ENCODE assay signal across 17 mouse cellular contexts in the genomic region with DNA sequence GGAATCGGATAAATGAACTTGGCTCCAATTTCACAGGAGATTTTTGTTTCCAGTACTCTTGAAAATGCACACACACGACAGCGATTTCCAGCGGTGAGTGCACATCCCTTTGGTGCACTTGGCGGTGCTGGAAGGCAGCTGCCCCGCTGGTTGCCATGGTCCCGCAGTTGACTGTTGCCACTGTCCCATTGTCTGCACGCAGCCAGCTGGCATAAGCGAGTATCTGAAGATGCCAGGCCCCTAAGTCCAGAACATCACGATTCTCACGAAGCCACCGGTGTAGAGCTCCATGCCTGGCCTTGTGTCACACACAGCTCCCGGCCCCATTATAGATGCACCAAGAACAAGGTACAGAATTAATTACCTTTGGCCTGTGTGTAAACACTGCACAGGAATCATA. TPM values are rescaled to one million over a fixed set of nuclear protein-coding genes. Genes with fewer than 3 reads are reported as not detected.
DNase-seq lines count a peak whose midpoint lies in the region; ATAC-seq lines count a peak whose summit lies in the region.
"Had no signal": no experiment of that assay in that cellular context is flagged by ENCODE, and none has a peak within 500 bp of the region (broad histone marks: within the 10 kb centered on the region; RNA-seq: fewer than 3 reads in every experiment).

No protein-coding gene starts in this region.

- no peaks in the 10 kb centered on the region for H3K27me3 ChIP-seq in forebrain, embryonic 14.5 days (replicated peaks; ENCODE audit: control insufficient read depth, insufficient read depth, low read length)
- H3K27me3 ChIP-seq in forebrain, embryonic 15.5 days = no peaks in the 10 kb centered on the region
- H3K27me3 ChIP-seq in neural tube, embryonic 13.5 days = no peaks in the 10 kb centered on the region
- no peaks in the 10 kb centered on the region for H3K27me3 ChIP-seq in midbrain, embryonic 15.5 days (replicated peaks)

- no peak overlapping the region for H3K9ac ChIP-seq in forebrain, embryonic 14.5 days (ENCODE audit: low read length)
- H3K9ac ChIP-seq in forebrain, embryonic 15.5 days (replicated peaks) = no peak overlapping the region
- no peak overlapping the region for H3K9ac ChIP-seq in neural tube, embryonic 13.5 days
- no peak overlapping the region for H3K9ac ChIP-seq in midbrain, embryonic 15.5 days
- H3K9ac ChIP-seq: limb, embryonic 13.5 days; liver, embryonic 14.5 days had no signal

- peak; percentile 42 for DNase-seq in forebrain, embryonic 14.5 days (ENCODE audit: low spot score)
- DNase-seq in neural tube, embryonic 10.5 days (ENCODE audit: extremely low spot score, low spot score) = no peak
- DNase-seq in thymus, postnatal 4 days = no peak
- no peak for DNase-seq in heart, postnatal 10 days
- DNase-seq: adrenal gland, postnatal 10 days; heart, postnatal 14 days; kidney, adult 11 months; kidney, postnatal 14 days; thymus, postnatal 25 days had no signal

- ATAC-seq in forebrain, embryonic 14.5 days = no peak
- ATAC-seq in forebrain, embryonic 15.5 days (replicated peaks) = no peak
- ATAC-seq in neural tube, embryonic 13.5 days (ENCODE audit: low read depth) = peak; percentile 77; the same call in 1 of the 2 replicates
- peak; percentile 61; the same call in 1 of the 2 replicates for ATAC-seq in midbrain, embryonic 15.5 days (replicated peaks)
- ATAC-seq: lung, postnatal 0 days had no signal

- H3K4me1 ChIP-seq in forebrain, embryonic 14.5 days (ENCODE audit: control insufficient read depth, insufficient read depth, low read length) = peaks cover 3% of the 10 kb centered on the region; the same call in 1 of the 2 replicates
- 0 out of 2 replicates have a peak, but pooled peaks cover 4% of the 10 kb centered on the region for H3K4me1 ChIP-seq in forebrain, embryonic 15.5 days
- H3K4me1 ChIP-seq in neural tube, embryonic 13.5 days (replicated peaks) = peaks cover 18% of the 10 kb centered on the region
- peaks cover 4% of the 10 kb centered on the region for H3K4me1 ChIP-seq in midbrain, embryonic 15.5 days
- H3K4me1 ChIP-seq: megakaryocyte, embryonic 14.5 days had no signal

- intact Hi-C loops in heart, postnatal 10 days (cut with DNase I) = no loop called here

- H3K4me3 ChIP-seq in forebrain, embryonic 14.5 days (ENCODE audit: low read depth, low read length) = no peak overlapping the region
- no peak overlapping the region for H3K4me3 ChIP-seq in forebrain, embryonic 15.5 days
- H3K4me3 ChIP-seq in neural tube, embryonic 13.5 days = no peak overlapping the region
- H3K4me3 ChIP-seq in midbrain, embryonic 15.5 days = no peak overlapping the region
- H3K4me3 ChIP-seq: heart, embryonic 10.5 days; limb, embryonic 13.5 days; megakaryocyte, embryonic 14.5 days had no signal

- whole genome bisulfite sequencing in forebrain, embryonic 14.5 days = 70% methylated on average over 13 of the region's 13 CpGs
- 64% methylated on average over 13 of the region's 13 CpGs for WGBS in forebrain, embryonic 15.5 days
- WGBS in neural tube, embryonic 13.5 days = 59% methylated on average over 13 of the region's 13 CpGs
- 56% methylated on average over 13 of the region's 13 CpGs for WGBS in midbrain, embryonic 15.5 days

- no peaks in the 10 kb centered on the region for H3K36me3 ChIP-seq in forebrain, embryonic 14.5 days (ENCODE audit: control insufficient read depth, insufficient read depth, low read length)
- no peaks in the 10 kb centered on the region for H3K36me3 ChIP-seq in forebrain, embryonic 15.5 days
- H3K36me3 ChIP-seq in neural tube, embryonic 13.5 days = no peaks in the 10 kb centered on the region
- H3K36me3 ChIP-seq in midbrain, embryonic 15.5 days (replicated peaks) = no peaks in the 10 kb centered on the region
- H3K36me3 ChIP-seq: heart, embryonic 10.5 days; limb, embryonic 13.5 days had no signal

- H3K27ac ChIP-seq in forebrain, embryonic 14.5 days (ENCODE audit: low read depth, low read length) = no peak overlapping the region
- H3K27ac ChIP-seq in forebrain, embryonic 15.5 days (replicated peaks) = no peak overlapping the region
- H3K27ac ChIP-seq in neural tube, embryonic 13.5 days (replicated peaks) = no peak overlapping the region
- no peak overlapping the region for H3K27ac ChIP-seq in midbrain, embryonic 15.5 days
- H3K27ac ChIP-seq: heart, embryonic 10.5 days; limb, embryonic 13.5 days; liver, embryonic 14.5 days had no signal

- no peaks in the 10 kb centered on the region for H3K9me3 ChIP-seq in forebrain, embryonic 14.5 days (replicated peaks; ENCODE audit: control insufficient read depth, low read length)
- no peaks in the 10 kb centered on the region for H3K9me3 ChIP-seq in forebrain, embryonic 15.5 days
- no peaks in the 10 kb centered on the region for H3K9me3 ChIP-seq in neural tube, embryonic 13.5 days
- H3K9me3 ChIP-seq in midbrain, embryonic 15.5 days = no peaks in the 10 kb centered on the region
- H3K9me3 ChIP-seq: heart, embryonic 10.5 days; limb, embryonic 13.5 days; megakaryocyte, embryonic 14.5 days had no signal

- H3K4me2 ChIP-seq in forebrain, embryonic 14.5 days (ENCODE audit: low read length) = no peak overlapping the region
- no peak overlapping the region for H3K4me2 ChIP-seq in forebrain, embryonic 15.5 days (replicated peaks)
- no peak overlapping the region for H3K4me2 ChIP-seq in neural tube, embryonic 13.5 days
- no peak overlapping the region for H3K4me2 ChIP-seq in midbrain, embryonic 15.5 days
- H3K4me2 ChIP-seq: limb, embryonic 13.5 days had no signal

RNA-seq across cellular contexts. Expression of gene Hrh1, which starts 29.9 kb away (rescaled TPM):
- polyA plus RNA-seq in forebrain, embryonic 14.5 days (2014; fragmentation: Nextera tagmentation; extraction: Ambion mirVana) = 0.36 and 0.62 TPM in 2 replicates
- 0.65 and 0.73 TPM in 2 replicates for polyA plus RNA-seq in forebrain, embryonic 15.5 days (2015; fragmentation: Nextera tagmentation; extraction: Ambion mirVana)
- polyA plus RNA-seq in neural tube, embryonic 13.5 days (2015; fragmentation: Nextera tagmentation; extraction: Ambion mirVana) = 0.13 and 0.15 TPM in 2 replicates
- 0.89 and 0.93 TPM in 2 replicates for polyA plus RNA-seq in midbrain, embryonic 15.5 days (2015; fragmentation: Nextera tagmentation; extraction: Ambion mirVana)
- total RNA-seq in heart, postnatal 10 days (2021) = under 1 TPM; 0.12 to 0.14 TPM
- polyA plus RNA-seq: heart, embryonic 10.5 days had no signal

Comparison
In these comparisons a context has a peak if more than half of its experiments do, and no peak if none do; other contexts are left out.
1. ATAC-seq: peak in neural tube, embryonic 13.5 days (single experiment) and midbrain, embryonic 15.5 days (single experiment); none in forebrain, embryonic 14.5 days (single experiment) and forebrain, embryonic 15.5 days (single experiment).